Mouse (Mus musculus) kidney, embryonic 14.5 days (tissue): ENCODE data around the gene Gm3336. TPM values are rescaled to one million over a fixed set of nuclear protein-coding genes. Genes with fewer than 3 reads are reported as not detected.

Experiments used
- ATAC-seq: fragments of 200-750 bp; cut with Nextera tagmentation; 2 replicates; pipeline ENCODE4 v1.8.0; 2017; ENCODE audit warnings: moderate number of reproducible peaks, mild to moderate bottlenecking, moderate TSS enrichment, moderate library complexity; ENCODE audit not compliant: low FRiP score, low TSS enrichment
- H3K27ac ChIP-seq: fragments of 300-500 bp; sonication (generic); 2 replicates; pipeline ENCODE4 v1.5.1; 2014; ENCODE audit warnings: low read depth, mild to moderate bottlenecking, low read length, moderate library complexity, mixed read lengths
- H3K27me3 ChIP-seq: fragments of 300-500 bp; sonication (generic); 2 replicates; pipeline ENCODE4 v1.6.1; 2014; ENCODE audit warnings: mild to moderate bottlenecking, low read length; ENCODE audit not compliant: control insufficient read depth, insufficient read depth
- H3K36me3 ChIP-seq: fragments of 300-500 bp; sonication (generic); 2 replicates; pipeline ENCODE4 v1.6.1; 2014; ENCODE audit warnings: low read length, mixed read lengths; ENCODE audit not compliant: control insufficient read depth, insufficient read depth
- H3K4me1 ChIP-seq: fragments of 300-500 bp; sonication (generic); 2 replicates; pipeline ENCODE4 v1.6.1; 2014; ENCODE audit warnings: low read length, mixed read lengths; ENCODE audit not compliant: control insufficient read depth, insufficient read depth
- H3K4me2 ChIP-seq: fragments of 300-500 bp; sonication (generic); replicated peaks from 2 replicates; pipeline ENCODE4 v1.6.1; 2014; ENCODE audit warnings: low read depth, mild to moderate bottlenecking, low read length
- H3K4me3 ChIP-seq: fragments of 300-500 bp; sonication (generic); 2 replicates; pipeline ENCODE4 v1.5.1; 2014; ENCODE audit warnings: mild to moderate bottlenecking, low read length
- H3K9ac ChIP-seq: fragments of 300-500 bp; sonication (generic); 2 replicates; pipeline ENCODE4 v1.6.1; 2014; ENCODE audit warnings: low read depth, mild to moderate bottlenecking, low read length, moderate library complexity
- H3K9me3 ChIP-seq: fragments of 300-500 bp; sonication (generic); 2 replicates; pipeline ENCODE4 v1.6.1; 2016; ENCODE audit warnings: low read length; ENCODE audit not compliant: control insufficient read depth
- WGBS: fragments of 180-500 bp; shearing (Covaris S2); extraction: QIAGEN DNeasy Blood & Tissue Kit; methylation state at CpG from one replicate; pipeline ENCODE4 v1.1.7; 2014; 5-methylcytosine and 5-hydroxymethylcytosine counted together
- polyA plus RNA-seq: library from polyadenylated mRNA; unstranded; fragments of >200 nt; fragmentation: Nextera tagmentation; extraction: Ambion mirVana; gene quantifications from 2 replicates; pipeline ENCODE4 v1.2.1, GENCODE M21; 2014

Gm3336 gene
- polyA plus RNA-seq, 1 experiment from 2014 or later = 0.73 TPM

DNA sequence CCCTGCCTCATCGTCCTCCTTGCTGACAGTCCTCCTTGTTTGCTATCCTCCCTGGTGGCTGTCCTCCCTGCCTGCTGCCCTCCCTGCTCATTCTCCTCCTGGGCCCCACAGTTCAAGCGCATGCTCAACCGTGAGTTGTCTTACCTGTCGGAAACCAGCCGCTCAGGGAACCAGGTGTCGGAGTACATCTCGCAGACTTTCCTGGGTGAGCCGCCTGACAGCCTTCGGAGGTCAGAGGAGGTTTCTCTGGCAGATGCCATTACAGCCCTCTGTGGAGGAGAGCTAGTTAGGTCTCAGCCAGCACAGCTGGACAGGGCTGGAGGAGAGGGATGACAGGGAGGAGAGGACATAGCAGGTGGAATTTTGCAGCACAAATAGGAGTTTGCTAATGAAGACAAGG is 28.3 kb downstream of the Gm3336 start:
- no peak overlapping the region for H3K9ac ChIP-seq
- no peak overlapping the region for H3K27ac ChIP-seq
- peaks cover 42% of the 10 kb centered on the region for H3K27me3 ChIP-seq
- no peaks in the 10 kb centered on the region for H3K9me3 ChIP-seq
- no peaks in the 10 kb centered on the region for H3K36me3 ChIP-seq
- 55% methylated on average over 9 of the region's 9 CpGs for WGBS
- H3K4me2 ChIP-seq = no peak overlapping the region
- peaks cover 22% of the 10 kb centered on the region for H3K4me1 ChIP-seq
- H3K4me3 ChIP-seq = no peak overlapping the region
- no peak for ATAC-seq

DNA sequence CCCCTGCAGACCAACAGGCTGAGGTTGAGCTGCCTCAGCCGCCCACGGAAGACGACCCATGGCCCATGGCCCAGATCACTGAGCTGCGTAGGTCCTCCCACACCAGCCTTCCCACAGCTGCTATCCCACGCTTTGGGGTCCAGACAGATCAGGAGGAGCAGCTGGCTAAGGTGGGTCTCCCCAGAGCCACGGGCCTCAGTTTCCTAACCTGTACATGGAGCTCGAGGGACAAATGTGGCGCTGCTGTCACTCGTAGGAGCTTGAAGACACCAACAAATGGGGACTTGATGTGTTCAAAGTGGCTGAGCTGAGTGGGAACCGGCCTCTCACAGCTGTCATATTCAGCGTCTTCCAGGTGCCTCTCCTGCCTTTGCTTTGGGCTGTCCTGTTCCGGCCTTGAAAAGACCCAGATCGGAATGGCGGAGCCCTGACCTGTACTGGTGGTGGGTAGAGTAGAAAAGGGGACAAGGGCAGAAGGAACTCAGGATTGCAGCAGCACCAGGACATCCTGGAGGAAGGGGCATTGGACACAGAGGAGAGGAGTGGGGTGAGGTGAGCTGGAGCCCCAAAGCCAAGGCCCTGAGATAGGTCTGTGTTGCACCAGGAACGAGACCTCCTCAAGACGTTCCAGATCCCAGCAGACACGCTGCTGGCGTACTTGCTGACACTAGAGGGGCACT is 29.0 kb downstream of the Gm3336 start:
- 71% methylated on average over 18 of the region's 18 CpGs for WGBS
- Histone ChIP-seq H3K9ac (no peak overlapping the region), H3K4me1 (peaks cover 24% of the 10 kb centered on the region), H3K9me3 (no peaks in the 10 kb centered on the region), H3K4me3 (no peak overlapping the region), H3K27me3 (peaks cover 39% of the 10 kb centered on the region), H3K36me3 (no peaks in the 10 kb centered on the region), H3K27ac (no peak overlapping the region), H3K4me2 (no peak overlapping the region)
- ATAC-seq = no peak

DNA sequence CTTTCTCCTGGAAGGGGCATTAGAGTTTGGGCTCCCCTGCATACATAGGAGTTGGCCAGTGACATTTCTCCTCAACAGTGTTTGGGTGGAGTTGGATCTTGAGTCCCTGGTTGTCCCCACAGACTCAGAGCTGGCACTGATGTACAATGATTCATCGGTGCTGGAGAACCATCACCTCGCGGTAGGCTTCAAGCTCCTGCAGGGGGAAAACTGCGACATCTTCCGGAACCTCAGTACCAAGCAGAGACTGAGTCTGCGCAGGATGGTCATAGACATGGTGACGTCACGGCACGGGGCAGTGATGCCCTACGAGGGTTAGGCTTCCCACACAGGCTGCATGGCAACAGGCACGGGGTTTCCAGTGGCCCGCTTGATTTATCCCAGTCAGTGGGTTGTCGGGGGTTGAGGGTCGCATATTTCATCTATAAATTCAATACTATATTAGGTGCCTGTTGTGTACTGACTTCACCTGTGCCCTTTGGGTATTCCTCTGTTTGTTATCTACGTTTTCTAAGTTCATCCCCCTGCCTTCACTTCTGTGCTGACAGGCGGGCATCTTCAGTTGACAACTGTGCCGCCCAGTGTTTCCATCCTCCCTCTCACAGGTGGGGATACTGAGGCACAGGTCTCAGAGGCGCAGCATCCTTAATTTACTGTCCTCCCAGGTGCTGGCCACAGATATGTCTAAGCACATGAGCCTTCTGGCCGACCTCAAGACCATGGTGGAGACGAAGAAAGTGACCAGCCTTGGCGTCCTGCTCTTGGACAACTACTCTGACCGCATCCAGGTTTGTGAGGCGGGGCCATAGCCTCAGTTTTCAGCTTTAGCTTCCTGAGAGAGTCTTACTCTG is 30.1 kb downstream of the Gm3336 start:
- 88% methylated on average over 23 of the region's 23 CpGs for WGBS
- H3K27me3 ChIP-seq = peaks cover 28% of the 10 kb centered on the region

DNA sequence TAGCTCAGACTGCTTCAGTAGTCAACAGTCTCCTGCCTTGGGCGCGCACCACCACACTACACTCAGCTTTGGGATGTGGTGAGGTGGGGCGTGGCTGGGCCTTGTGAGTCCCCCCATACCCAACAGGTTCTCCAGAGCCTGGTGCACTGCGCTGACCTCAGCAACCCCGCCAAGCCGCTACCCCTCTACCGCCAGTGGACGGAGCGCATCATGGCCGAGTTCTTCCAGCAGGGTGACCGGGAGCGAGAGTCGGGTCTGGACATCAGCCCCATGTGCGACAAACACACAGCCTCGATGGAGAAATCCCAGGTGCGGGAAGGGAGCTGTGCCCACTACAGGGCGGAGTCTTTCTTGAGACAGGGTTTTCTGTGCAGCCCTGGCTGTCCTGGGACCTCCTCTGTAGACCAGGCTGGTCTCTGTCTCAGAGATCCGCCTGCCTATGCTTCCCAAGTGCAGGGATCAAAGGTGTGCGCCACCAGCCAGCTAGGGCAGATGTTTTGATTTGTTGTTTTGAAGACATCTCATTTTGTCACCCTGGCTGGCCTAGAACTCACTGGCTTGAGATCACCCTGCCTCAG is 30.8 kb downstream of the Gm3336 start:
- no peak overlapping the region for H3K4me3 ChIP-seq
- no peak for ATAC-seq
- no peak overlapping the region for H3K27ac ChIP-seq
- H3K4me2 ChIP-seq = no peak overlapping the region
- WGBS = 84% methylated on average over 19 of the region's 19 CpGs
- no peak overlapping the region for H3K9ac ChIP-seq
- H3K36me3 ChIP-seq = no peaks in the 10 kb centered on the region
- H3K9me3 ChIP-seq = no peaks in the 10 kb centered on the region
- peaks cover 22% of the 10 kb centered on the region for H3K4me1 ChIP-seq
- H3K27me3 ChIP-seq = peaks cover 21% of the 10 kb centered on the region

More for the DNA sequence above, 30.1 kb downstream of the Gm3336 start:
- no peaks in the 10 kb centered on the region for H3K9me3 ChIP-seq
- no peak for ATAC-seq
- no peak overlapping the region for H3K4me2 ChIP-seq
- H3K4me1 ChIP-seq = peaks cover 25% of the 10 kb centered on the region
- no peak overlapping the region for H3K27ac ChIP-seq
- H3K9ac ChIP-seq = no peak overlapping the region
- no peak overlapping the region for H3K4me3 ChIP-seq
- H3K36me3 ChIP-seq = no peaks in the 10 kb centered on the region

DNA sequence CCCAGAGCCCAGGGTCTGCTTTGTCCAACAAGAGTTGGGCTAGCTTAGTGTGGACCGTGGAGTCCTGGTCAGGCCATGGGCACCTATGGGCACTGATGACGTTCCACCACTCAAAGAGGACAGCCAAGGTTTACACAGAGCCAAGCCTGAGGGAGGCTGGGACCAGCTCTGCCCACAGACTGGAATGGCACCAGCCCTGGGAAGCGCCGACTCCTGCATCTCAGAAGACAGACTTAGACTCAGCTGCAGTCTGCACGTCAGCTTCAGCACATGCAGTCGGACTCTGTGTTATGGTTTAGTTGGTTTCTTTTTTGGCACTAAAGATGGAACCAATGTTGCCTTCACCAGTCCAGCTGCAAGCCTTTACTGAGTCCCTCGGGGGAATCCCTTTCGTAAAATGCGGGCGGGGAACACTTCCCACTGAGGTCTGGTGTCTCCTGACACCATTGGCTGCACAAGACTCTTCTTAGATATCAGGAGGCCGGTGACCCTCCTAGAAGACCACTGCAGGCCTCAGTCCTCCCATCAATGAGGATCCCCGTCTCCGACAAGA is 31.9 kb downstream of the Gm3336 start:
- Histone ChIP-seq H3K9ac (no peak overlapping the region), H3K9me3 (no peaks in the 10 kb centered on the region), H3K4me3 (no peak overlapping the region), H3K4me2 (no peak overlapping the region), H3K27me3 (peaks cover 14% of the 10 kb centered on the region), H3K36me3 (no peaks in the 10 kb centered on the region), H3K4me1 (peaks cover 17% of the 10 kb centered on the region), H3K27ac (no peak overlapping the region)
- 83% methylated on average over 13 of the region's 13 CpGs for WGBS
- no peak for ATAC-seq

DNA sequence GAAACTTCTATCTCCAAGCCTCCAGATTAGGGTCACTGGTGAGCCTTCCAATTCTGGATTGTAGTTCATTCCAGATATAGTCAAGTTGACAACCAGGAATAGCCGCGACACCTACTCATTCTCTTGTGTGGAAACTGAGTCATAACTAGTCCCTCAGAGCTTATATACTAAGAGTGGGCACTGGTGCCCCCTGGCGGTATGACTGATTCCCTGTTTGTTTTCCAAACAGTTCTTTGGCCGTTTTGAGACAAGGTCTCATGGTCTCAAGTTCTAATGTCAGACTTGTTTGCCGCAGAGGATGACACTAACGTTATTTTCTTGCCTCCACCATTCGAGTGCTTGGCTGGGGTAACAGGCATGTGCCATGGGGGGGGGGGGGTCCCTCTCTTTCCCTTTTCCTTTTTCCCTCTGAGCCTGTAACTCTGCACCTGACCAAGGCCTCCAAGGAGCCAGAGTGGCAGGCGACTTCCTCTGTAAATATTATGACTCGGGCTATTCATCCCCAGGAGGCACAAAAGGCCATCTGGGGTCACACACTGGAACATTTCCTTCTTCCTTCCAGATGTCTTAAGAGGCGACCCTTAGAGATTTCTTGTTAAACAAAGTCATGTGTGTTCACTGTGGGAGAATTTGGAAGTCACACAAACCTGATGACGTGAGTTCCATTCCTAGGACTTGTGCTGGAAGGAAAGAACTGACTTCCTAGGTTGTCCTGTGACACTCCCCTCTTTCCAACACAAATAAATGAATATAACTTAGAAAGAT is 33.8 kb downstream of the Gm3336 start:
- peaks cover 5% of the 10 kb centered on the region for H3K27me3 ChIP-seq
- no peak overlapping the region for H3K4me2 ChIP-seq
- H3K27ac ChIP-seq = peak overlapping the region; percentile 83
- H3K4me1 ChIP-seq = peaks cover 23% of the 10 kb centered on the region
- no peak overlapping the region for H3K4me3 ChIP-seq
- WGBS = 24% methylated on average over 11 of the region's 11 CpGs
- peaks cover 4% of the 10 kb centered on the region; the same call in 1 of the 2 replicates for H3K36me3 ChIP-seq
- no peak overlapping the region for H3K9ac ChIP-seq
- H3K9me3 ChIP-seq = no peaks in the 10 kb centered on the region
- ATAC-seq = no peak

DNA sequence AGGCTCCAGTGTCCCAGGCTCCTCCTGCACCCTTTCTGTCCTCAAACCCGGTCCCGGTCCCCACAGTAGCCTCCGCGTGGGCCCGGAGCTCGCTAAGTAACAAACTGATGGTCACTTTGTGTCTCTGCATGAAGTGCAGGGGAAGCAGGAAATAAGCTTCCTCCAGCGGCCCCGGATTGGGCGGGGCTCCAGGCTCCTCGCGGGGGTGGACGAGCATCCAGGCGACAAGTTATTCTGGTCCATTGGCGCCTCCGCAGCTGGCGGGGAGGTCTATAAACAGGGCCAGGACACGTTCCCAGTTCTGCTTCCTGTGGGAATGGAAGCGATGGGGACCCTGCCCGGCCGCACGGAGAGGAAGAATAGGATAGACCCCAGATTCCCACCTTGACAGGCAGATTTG is 34.8 kb downstream of the Gm3336 start:
- Histone ChIP-seq H3K36me3 (peaks cover 13% of the 10 kb centered on the region; the same call in 1 of the 2 replicates), H3K27ac (peak overlapping the region; percentile 83), H3K27me3 (no peaks in the 10 kb centered on the region), H3K4me2 (peak overlapping the region; percentile 36), H3K4me3 (peak overlapping the region; percentile 17; the same call in 1 of the 2 replicates), H3K9me3 (no peaks in the 10 kb centered on the region), H3K4me1 (peaks cover 23% of the 10 kb centered on the region), H3K9ac (peak overlapping the region; percentile 42; the same call in 1 of the 2 replicates)
- ATAC-seq = no peak
- 5% methylated on average over 21 of the region's 21 CpGs for WGBS

DNA sequence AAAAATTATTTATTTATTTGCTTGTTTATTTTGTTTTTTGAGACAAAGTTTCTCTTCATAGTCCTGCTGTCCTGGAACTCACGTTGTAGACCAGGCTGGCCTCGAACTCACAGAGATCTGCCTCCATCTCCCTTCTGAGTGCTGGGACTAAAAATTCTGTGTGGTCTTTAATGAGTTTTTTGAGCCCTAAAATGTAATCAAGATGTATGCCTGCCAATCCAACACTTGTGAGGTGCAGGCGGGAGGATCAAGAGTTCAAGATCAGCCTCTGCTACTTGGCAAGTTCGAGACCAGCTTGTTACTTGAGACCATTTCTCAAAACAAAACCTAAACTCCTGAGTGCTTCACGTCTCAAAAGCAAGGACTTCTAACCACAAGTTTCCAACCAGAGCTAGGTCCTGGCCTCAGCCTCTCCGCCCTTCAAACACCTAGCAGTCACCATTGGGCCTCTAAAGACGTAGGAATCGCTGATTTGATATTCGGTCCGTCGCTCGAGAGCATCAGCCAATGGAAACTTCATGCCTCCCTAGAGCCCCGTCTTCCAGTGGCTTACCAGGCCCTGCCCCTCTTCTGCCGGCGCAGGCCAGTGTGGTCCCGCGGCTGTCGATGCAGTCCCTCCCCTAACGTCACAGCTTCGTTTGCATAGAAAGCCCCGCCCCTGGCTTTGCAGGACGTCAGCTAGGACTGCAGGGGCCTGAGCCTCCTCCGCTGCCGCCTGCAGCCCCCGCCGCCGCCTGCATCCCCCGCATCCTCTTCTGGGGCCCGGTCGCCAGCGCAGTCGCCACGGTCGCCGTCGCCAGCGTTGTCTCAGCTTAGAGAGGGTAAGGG is 35.9 kb downstream of the Gm3336 start, which contains the start of gene Rab3a:
Gene Rab3a (plus strand): TSS at position 637 of the 828 bp plus-strand sequence.
- WGBS = 8% methylated on average over 37 of the region's 37 CpGs
- Histone ChIP-seq H3K27me3 (no peaks in the 10 kb centered on the region), H3K9me3 (no peaks in the 10 kb centered on the region), H3K27ac (peak within 1 kb of the TSS; percentile 83), H3K4me1 (peaks cover 30% of the 10 kb centered on the region), H3K4me2 (peak within 1 kb of the TSS; percentile 90), H3K4me3 (peak within 1 kb of the TSS; percentile 58), H3K36me3 (peaks cover 14% of the 10 kb centered on the region; the same call in 1 of the 2 replicates), H3K9ac (peak within 1 kb of the TSS; percentile 77)
- peak; percentile 97 for ATAC-seq
